8 mouse cellular contexts compared by ENCODE assay signal in the genomic region with DNA sequence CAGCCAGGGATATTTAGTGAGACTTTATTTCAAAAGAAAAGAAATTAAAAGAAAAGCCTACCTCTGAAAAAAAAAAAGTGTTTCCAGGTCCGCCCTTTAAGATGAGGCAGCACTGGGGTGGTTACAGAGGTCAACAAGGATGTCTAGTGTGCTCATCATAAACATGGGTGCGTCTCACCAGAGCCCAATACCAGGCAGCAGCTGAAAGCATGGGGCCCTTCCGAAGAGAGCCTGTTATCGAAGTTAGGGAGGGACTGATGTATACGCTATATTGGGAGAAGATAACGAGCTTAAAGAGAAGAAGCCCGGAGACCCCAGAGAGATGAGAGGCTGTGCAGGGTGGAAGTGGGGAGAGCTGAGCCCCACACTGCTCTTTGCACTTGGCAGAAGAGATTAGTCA. TPM values are rescaled to one million over a fixed set of nuclear protein-coding genes. Genes with fewer than 3 reads are reported as not detected.
DNase-seq lines count a peak whose midpoint lies in the region; ATAC-seq lines count a peak whose summit lies in the region.

No protein-coding gene starts in this region.

- H3K4me3 ChIP-seq in heart, embryonic 10.5 days, result peak overlapping the region; percentile 80
- H3K4me3 ChIP-seq in liver, embryonic 13.5 days (replicated peaks), result peak overlapping the region; percentile 99

- H3K9me3 ChIP-seq in heart, embryonic 10.5 days, result no peaks in the 10 kb centered on the region
- no peaks in the 10 kb centered on the region for H3K9me3 ChIP-seq in liver, embryonic 13.5 days (replicated peaks)

- no peak for DNase-seq in heart, embryonic 10.5 days (ENCODE audit: low spot score)
- no peak for DNase-seq in heart, postnatal 10 days
- peak; percentile 28 for DNase-seq in thymus, postnatal 4 days
- no peak for DNase-seq in thymus, adult 18-20 months
- peak; percentile 49 for DNase-seq in liver, embryonic 13.5 days
- DNase-seq in cerebellum, postnatal 14 days, result no peak
- DNase-seq in cerebellum, postnatal 4 days (ENCODE audit: low spot score in 2 of 2), result no peak
- no peak for DNase-seq in adrenal gland, postnatal 36 days

- peak overlapping the region; percentile 72; the same call in 1 of the 2 replicates for H3K27ac ChIP-seq in heart, embryonic 10.5 days
- H3K27ac ChIP-seq in liver, embryonic 13.5 days, result peak overlapping the region; percentile 96

- H3K9ac ChIP-seq in liver, embryonic 13.5 days, result peak overlapping the region; percentile 99

- peak; percentile 72 for ATAC-seq in liver, embryonic 13.5 days (ENCODE audit: low read depth)

- no peaks in the 10 kb centered on the region for H3K27me3 ChIP-seq in heart, embryonic 10.5 days (ENCODE audit: insufficient read depth, poor library complexity, severe bottlenecking)
- H3K27me3 ChIP-seq in liver, embryonic 13.5 days, result no peaks in the 10 kb centered on the region

- peaks cover 46% of the 10 kb centered on the region for H3K4me1 ChIP-seq in heart, embryonic 10.5 days
- H3K4me1 ChIP-seq in liver, embryonic 13.5 days (replicated peaks), result peaks cover 76% of the 10 kb centered on the region

- 16% methylated on average over 7 of the region's 7 CpGs for WGBS in heart, embryonic 10.5 days
- WGBS in liver, embryonic 13.5 days (ENCODE audit: insufficient replicate concordance), result 3% methylated on average over 7 of the region's 7 CpGs

- H3K36me3 ChIP-seq in heart, embryonic 10.5 days, result no peaks in the 10 kb centered on the region
- peaks cover 7% of the 10 kb centered on the region; the same call in 1 of the 2 replicates for H3K36me3 ChIP-seq in liver, embryonic 13.5 days

- peak overlapping the region; percentile 90 for H3K4me2 ChIP-seq in liver, embryonic 13.5 days

- intact Hi-C loops in heart, postnatal 10 days (cut with DNase I), result no loop called here

RNA-seq across cellular contexts. Expression of a gene that starts 3.3 kb away (rescaled TPM):
- polyA plus RNA-seq in heart, embryonic 10.5 days (2016; fragmentation: Nextera tagmentation; extraction: Ambion mirVana), result 470 and 475 TPM in 2 replicates
- 100 to 1,000 TPM; 213 to 219 TPM for total RNA-seq in heart, postnatal 10 days (2021)
- polyA plus RNA-seq in liver, embryonic 13.5 days (2015; fragmentation: Nextera tagmentation; extraction: Ambion mirVana), result 226 and 264 TPM in 2 replicates
- total RNA-seq in adrenal gland, postnatal 36 days (2021), result 100 to 1,000 TPM; 181 to 203 TPM

RNA-seq across cellular contexts. Expression of a gene that starts 39.2 kb away (rescaled TPM):
- polyA plus RNA-seq in heart, embryonic 10.5 days (2016; fragmentation: Nextera tagmentation; extraction: Ambion mirVana), result 0.70 and 1.7 TPM in 2 replicates
- total RNA-seq in heart, postnatal 10 days (2021), result not detected
- 0.64 and 0.75 TPM in 2 replicates for polyA plus RNA-seq in liver, embryonic 13.5 days (2015; fragmentation: Nextera tagmentation; extraction: Ambion mirVana)
- not detected for total RNA-seq in adrenal gland, postnatal 36 days (2021)

RNA-seq across cellular contexts. Expression of a gene that starts 44.7 kb away (rescaled TPM):
- polyA plus RNA-seq in heart, embryonic 10.5 days (2016; fragmentation: Nextera tagmentation; extraction: Ambion mirVana), result not detected in 2 replicates
- not detected for total RNA-seq in heart, postnatal 10 days (2021)
- polyA plus RNA-seq in liver, embryonic 13.5 days (2015; fragmentation: Nextera tagmentation; extraction: Ambion mirVana), result not detected in 2 replicates
- total RNA-seq in adrenal gland, postnatal 36 days (2021), result not detected

RNA-seq across cellular contexts. Expression of a gene that starts 45.4 kb away (rescaled TPM):
- polyA plus RNA-seq in heart, embryonic 10.5 days (2016; fragmentation: Nextera tagmentation; extraction: Ambion mirVana), result 224 and 261 TPM in 2 replicates
- total RNA-seq in heart, postnatal 10 days (2021), result 100 to 1,000 TPM; 103 to 109 TPM
- polyA plus RNA-seq in liver, embryonic 13.5 days (2015; fragmentation: Nextera tagmentation; extraction: Ambion mirVana), result 104 and 107 TPM in 2 replicates
- total RNA-seq in adrenal gland, postnatal 36 days (2021), result 100 to 1,000 TPM; 174 to 190 TPM

RNA-seq across cellular contexts. Expression of a gene that starts 45.6 kb away (rescaled TPM):
- polyA plus RNA-seq in heart, embryonic 10.5 days (2016; fragmentation: Nextera tagmentation; extraction: Ambion mirVana), result 170 and 253 TPM in 2 replicates
- 100 to 1,000 TPM; 205 to 211 TPM for total RNA-seq in heart, postnatal 10 days (2021)
- 36.5 and 39.8 TPM in 2 replicates for polyA plus RNA-seq in liver, embryonic 13.5 days (2015; fragmentation: Nextera tagmentation; extraction: Ambion mirVana)
- total RNA-seq in adrenal gland, postnatal 36 days (2021), result 10 to 100 TPM; 72.5 to 80.8 TPM

Comparison
In these comparisons a context has a peak if more than half of its experiments do, and no peak if none do; other contexts are left out.
1. DNase-seq: peak in thymus, postnatal 4 days (single experiment) and liver, embryonic 13.5 days (single experiment); none in heart, embryonic 10.5 days (single experiment), heart, postnatal 10 days (0 of 2), thymus, adult 18-20 months (0 of 2), cerebellum, postnatal 14 days (0 of 2), cerebellum, postnatal 4 days (0 of 2) and adrenal gland, postnatal 36 days (0 of 2).